Mouse (Mus musculus) liver, embryonic 11.5 days (tissue): ENCODE measurements around the gene Hnf4a. TPM values are rescaled to one million over a fixed set of nuclear protein-coding genes. Genes with fewer than 3 reads are reported as not detected.

ENCODE experiments used
- ATAC-seq: fragments of 200-750 bp; cut with Nextera tagmentation; replicated peaks from 2 replicates; pipeline ENCODE4 v1.8.0; 2017; ENCODE audit warnings: moderate number of reproducible peaks, mild to moderate bottlenecking, moderate TSS enrichment, moderate library complexity; ENCODE audit not compliant: low FRiP score
- DNase-seq: peaks from one replicate; pipeline ENCODE4 v3.0.0-alpha.2; 2017; ENCODE audit warnings: low spot score
- H3K27ac ChIP-seq: fragments of 300-500 bp; sonication (generic); 2 replicates; pipeline ENCODE4 v1.5.1; 2014; ENCODE audit warnings: mild to moderate bottlenecking, low read depth, low read length, control low read depth
- H3K27me3 ChIP-seq: fragments of 300-500 bp; sonication (generic); replicated peaks from 2 replicates; pipeline ENCODE4 v1.6.1; 2014; ENCODE audit warnings: low read length, mixed read lengths; ENCODE audit not compliant: control insufficient read depth, insufficient read depth
- H3K36me3 ChIP-seq: fragments of 300-500 bp; sonication (generic); 2 replicates; pipeline ENCODE4 v1.6.1; 2014; ENCODE audit warnings: mild to moderate bottlenecking, low read length, moderate library complexity, mixed read lengths; ENCODE audit not compliant: control insufficient read depth, insufficient read depth
- H3K4me1 ChIP-seq: fragments of 300-500 bp; sonication (generic); replicated peaks from 2 replicates; pipeline ENCODE4 v1.6.1; 2014; ENCODE audit warnings: low read length, mixed read lengths; ENCODE audit not compliant: control insufficient read depth, insufficient read depth
- H3K4me2 ChIP-seq: fragments of 300-500 bp; sonication (generic); 2 replicates; pipeline ENCODE4 v1.6.1; 2014; ENCODE audit warnings: mild to moderate bottlenecking, control low read depth, moderate library complexity
- H3K4me3 ChIP-seq: fragments of 300-500 bp; sonication (generic); 2 replicates; pipeline ENCODE4 v1.5.1; 2014; ENCODE audit warnings: low read depth, low read length, control low read depth
- H3K9ac ChIP-seq: fragments of 300-500 bp; sonication (generic); 2 replicates; pipeline ENCODE4 v1.6.1; 2014; ENCODE audit warnings: low read depth, low read length, control low read depth
- H3K9me3 ChIP-seq: fragments of 300-500 bp; sonication (generic); 2 replicates; pipeline ENCODE4 v1.6.1; 2016; ENCODE audit warnings: low read length, inconsistent platforms, mixed read lengths; ENCODE audit not compliant: control insufficient read depth
- WGBS: fragments of 180-500 bp; shearing (Covaris S2); extraction: QIAGEN DNeasy Blood & Tissue Kit; methylation state at CpG from one replicate; pipeline ENCODE4 v1.1.7; 2014; 5-methylcytosine and 5-hydroxymethylcytosine counted together
- polyA plus RNA-seq: library from polyadenylated mRNA; unstranded; fragments of >200 nt; fragmentation: Nextera tagmentation; extraction: Ambion mirVana; gene quantifications from 2 replicates; pipeline ENCODE4 v1.2.1, GENCODE M21; 2014

Gene Hnf4a
- polyA plus RNA-seq, 1 experiment from 2014 or later, result 18.9 TPM

DNA sequence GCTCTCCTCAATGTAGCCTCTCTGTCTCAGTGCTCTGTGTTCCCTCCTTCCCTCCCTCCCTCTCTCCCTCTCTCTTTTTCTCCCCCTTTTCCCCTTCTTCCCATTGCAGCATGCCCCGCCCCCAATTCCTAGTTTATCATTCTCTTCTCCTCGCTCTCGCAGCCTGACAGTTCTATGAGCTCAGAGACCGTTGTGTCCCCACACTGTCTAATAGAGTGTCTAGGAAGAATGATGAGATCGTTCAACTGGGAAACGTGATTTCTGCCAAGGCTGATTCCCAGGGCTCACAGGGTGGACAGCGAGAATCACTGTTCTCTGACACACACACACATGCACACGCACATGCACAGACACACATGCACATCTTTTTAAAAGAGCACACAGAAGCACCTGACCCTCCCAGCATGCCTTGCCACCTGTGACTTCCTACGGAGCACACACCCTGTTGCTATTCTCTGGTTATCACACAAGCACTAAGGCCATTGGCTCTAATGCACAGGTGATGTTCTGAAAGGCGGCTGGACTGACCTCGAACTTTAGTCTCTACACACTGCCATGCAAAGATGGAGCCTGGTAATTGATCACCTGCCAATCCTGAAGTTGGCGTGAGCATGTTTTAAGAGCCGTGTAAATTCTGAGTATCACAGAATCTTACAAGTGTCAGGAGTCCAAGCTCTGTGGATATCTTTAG is 54.8 kb downstream of the Hnf4a start:
- 76% methylated on average over 13 of the region's 13 CpGs for WGBS
- no peaks in the 10 kb centered on the region for H3K27me3 ChIP-seq

DNA sequence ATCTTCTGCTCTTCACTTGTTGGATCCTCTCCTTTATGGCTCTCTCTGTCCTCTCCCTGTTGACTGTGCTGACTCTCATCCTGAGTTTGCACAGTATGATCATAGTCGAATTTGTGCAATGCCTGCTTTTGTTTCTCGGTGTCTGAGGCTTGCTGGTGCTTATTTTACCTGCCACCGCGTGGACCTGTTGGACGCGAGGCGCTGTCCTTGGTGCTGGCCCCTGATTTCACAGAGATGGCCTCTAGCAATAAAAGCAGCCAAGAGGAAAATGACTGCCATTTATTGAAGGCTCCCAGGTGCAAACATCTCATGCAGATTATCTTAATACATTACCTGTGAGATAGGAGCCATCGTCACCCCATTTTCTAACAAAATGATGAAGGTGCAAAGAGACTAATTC is 58.0 kb downstream of the Hnf4a start:
- no peaks in the 10 kb centered on the region for H3K36me3 ChIP-seq
- no peak for DNase-seq
- no peaks in the 10 kb centered on the region for H3K9me3 ChIP-seq
- WGBS, result 30% methylated on average over 8 of the region's 8 CpGs
- no peak overlapping the region for H3K4me3 ChIP-seq
- no peak overlapping the region for H3K9ac ChIP-seq
- H3K27me3 ChIP-seq, result no peaks in the 10 kb centered on the region
- H3K4me1 ChIP-seq, result no peaks in the 10 kb centered on the region
- H3K4me2 ChIP-seq, result no peak overlapping the region
- no peak for ATAC-seq
- no peak overlapping the region for H3K27ac ChIP-seq

More for the DNA sequence above, 54.8 kb downstream of the Hnf4a start:
- H3K9me3 ChIP-seq, result no peaks in the 10 kb centered on the region
- ATAC-seq, result no peak
- H3K4me1 ChIP-seq, result 0 out of 2 replicates have a peak, but pooled peaks cover 3% of the 10 kb centered on the region
- H3K4me2 ChIP-seq, result no peak overlapping the region
- H3K36me3 ChIP-seq, result no peaks in the 10 kb centered on the region
- H3K4me3 ChIP-seq, result no peak overlapping the region
- DNase-seq, result no peak
- no peak overlapping the region for H3K27ac ChIP-seq
- H3K9ac ChIP-seq, result no peak overlapping the region

DNA sequence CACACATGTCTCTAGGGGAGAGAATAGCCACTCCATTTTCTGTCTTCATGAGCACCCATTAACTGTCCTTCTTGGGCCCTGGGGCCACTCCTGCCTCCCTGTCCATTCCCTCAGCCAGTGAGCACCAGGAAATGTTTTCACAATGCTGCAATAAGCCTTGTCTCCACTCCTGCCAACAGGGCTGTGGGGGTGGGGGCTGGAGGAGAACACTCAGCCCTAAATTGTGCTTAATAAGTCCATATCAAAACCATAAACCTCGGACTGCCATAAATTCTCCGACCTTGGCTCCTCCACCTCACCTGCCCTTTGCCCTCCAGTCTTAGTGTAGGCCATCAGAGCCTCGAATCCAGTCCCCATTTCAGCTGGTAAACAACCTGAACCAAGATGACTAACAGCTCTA is 67.7 kb downstream of the Hnf4a start:
- no peak for DNase-seq
- ATAC-seq, result no peak
- H3K36me3 ChIP-seq, result no peaks in the 10 kb centered on the region
- WGBS, result 52% methylated on average over 3 of the region's 3 CpGs
- no peaks in the 10 kb centered on the region for H3K9me3 ChIP-seq
- no peak overlapping the region for H3K4me2 ChIP-seq
- H3K4me1 ChIP-seq, result peaks cover 5% of the 10 kb centered on the region
- H3K9ac ChIP-seq, result no peak overlapping the region
- no peak overlapping the region for H3K4me3 ChIP-seq
- no peak overlapping the region for H3K27ac ChIP-seq
- H3K27me3 ChIP-seq, result no peaks in the 10 kb centered on the region

DNA sequence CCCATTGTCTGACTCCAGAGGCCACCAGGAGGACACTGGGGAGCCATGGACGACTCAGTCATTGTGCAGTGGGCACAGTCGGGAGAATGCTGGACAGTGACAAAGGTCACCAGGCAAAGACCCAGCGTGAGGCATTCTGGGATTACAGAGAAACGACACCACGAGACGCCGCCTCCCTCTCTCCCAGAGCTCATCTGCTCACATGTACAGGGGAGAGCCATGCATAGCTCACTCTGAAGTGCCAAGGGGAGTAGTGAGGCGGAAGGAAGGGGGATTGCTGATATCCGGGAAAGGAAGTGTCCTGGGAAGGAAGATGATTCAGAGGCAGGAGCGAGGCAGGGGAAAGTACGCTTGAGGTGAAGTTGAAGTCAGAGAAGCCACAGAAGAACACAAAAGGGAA is 68.6 kb downstream of the Hnf4a start:
- Histone ChIP-seq H3K9me3 (no peaks in the 10 kb centered on the region), H3K4me3 (no peak overlapping the region), H3K4me1 (peaks cover 5% of the 10 kb centered on the region), H3K4me2 (peak overlapping the region; percentile 1; the same call in 1 of the 2 replicates), H3K36me3 (no peaks in the 10 kb centered on the region), H3K9ac (no peak overlapping the region), H3K27ac (no peak overlapping the region), H3K27me3 (no peaks in the 10 kb centered on the region)
- 34% methylated on average over 11 of the region's 11 CpGs for WGBS
- DNase-seq (no peak), ATAC-seq (no peak)

DNA sequence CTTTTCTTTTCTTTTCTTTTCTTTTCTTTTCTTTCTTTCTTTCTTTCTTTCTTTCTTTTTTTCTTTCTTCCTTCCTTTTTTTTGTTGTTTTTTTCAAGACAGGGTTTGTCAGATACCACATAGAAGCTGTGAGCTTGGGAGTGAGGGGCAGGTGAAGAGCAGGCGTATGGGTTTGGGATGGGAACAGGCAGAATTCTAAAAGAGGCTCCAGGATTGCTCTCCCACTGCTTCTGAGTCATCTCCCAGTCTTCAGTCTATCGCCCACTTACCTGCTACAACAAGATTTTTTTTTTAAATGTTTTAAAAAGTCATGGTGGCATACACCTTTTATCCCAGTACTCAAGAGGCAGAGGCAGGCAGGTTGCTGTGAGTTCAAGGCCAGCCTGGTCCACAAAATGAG is 71.4 kb downstream of the Hnf4a start:
- H3K27me3 ChIP-seq, result no peaks in the 10 kb centered on the region
- no peaks in the 10 kb centered on the region for H3K36me3 ChIP-seq
- WGBS, result 80% methylated on average over 2 of the region's 2 CpGs

DNA sequence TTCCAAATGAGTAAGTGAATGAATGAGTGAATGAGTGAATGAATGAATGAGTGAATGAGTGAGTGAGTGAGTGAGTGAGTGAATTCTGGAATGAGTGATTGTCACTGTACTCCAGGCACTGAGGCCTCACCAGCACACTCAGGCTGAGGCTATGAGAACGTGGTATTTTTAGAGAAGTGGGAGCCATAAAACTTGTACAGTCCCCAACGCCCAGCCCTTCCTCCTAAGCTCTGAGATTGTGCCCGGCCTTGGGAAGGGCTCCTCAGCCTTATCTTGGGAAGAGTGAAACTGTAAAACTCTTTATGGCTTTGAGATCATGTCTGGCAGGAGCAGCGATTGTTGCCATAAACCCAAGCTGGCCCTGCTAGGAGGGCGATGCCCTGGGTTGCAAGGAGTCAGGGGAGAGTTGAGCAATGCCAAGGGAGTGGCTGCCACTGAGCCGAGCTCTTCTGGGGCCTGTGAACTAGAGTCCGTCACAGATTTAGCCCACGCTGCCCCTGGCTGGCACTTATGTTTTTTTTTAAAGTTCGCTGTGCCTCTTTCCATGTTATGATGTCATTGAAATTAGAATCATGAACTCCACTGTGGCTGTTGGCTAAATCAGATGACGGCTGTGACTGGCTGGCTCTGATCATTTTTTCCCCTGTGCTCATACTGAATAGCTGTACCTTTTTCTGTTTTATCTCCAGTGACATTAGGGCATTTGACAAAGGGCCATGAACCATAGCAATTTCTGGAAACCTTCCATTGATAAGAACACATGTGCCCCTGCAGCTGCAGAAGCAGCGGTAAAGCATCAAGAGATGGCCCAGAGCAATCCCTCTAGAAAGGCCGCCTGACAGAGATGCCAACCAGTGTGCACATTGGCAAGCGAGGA is 73.7 kb downstream of the Hnf4a start:
- H3K27me3 ChIP-seq, result no peaks in the 10 kb centered on the region
- no peak overlapping the region for H3K9ac ChIP-seq
- WGBS, result 72% methylated on average over 13 of the region's 13 CpGs
- H3K4me2 ChIP-seq, result no peak overlapping the region
- DNase-seq (no peak), ATAC-seq (no peak)
- no peaks in the 10 kb centered on the region for H3K36me3 ChIP-seq
- H3K9me3 ChIP-seq, result no peaks in the 10 kb centered on the region
- no peak overlapping the region for H3K4me3 ChIP-seq
- H3K4me1 ChIP-seq, result peaks cover 2% of the 10 kb centered on the region; the same call in 1 of the 2 replicates
- H3K27ac ChIP-seq, result no peak overlapping the region

More for the DNA sequence above, 71.4 kb downstream of the Hnf4a start:
- Histone ChIP-seq H3K4me3 (no peak overlapping the region), H3K4me1 (peaks cover 5% of the 10 kb centered on the region), H3K9ac (no peak overlapping the region), H3K27ac (no peak overlapping the region), H3K4me2 (no peak overlapping the region), H3K9me3 (no peaks in the 10 kb centered on the region)
- no peak for DNase-seq
- ATAC-seq, result no peak

DNA sequence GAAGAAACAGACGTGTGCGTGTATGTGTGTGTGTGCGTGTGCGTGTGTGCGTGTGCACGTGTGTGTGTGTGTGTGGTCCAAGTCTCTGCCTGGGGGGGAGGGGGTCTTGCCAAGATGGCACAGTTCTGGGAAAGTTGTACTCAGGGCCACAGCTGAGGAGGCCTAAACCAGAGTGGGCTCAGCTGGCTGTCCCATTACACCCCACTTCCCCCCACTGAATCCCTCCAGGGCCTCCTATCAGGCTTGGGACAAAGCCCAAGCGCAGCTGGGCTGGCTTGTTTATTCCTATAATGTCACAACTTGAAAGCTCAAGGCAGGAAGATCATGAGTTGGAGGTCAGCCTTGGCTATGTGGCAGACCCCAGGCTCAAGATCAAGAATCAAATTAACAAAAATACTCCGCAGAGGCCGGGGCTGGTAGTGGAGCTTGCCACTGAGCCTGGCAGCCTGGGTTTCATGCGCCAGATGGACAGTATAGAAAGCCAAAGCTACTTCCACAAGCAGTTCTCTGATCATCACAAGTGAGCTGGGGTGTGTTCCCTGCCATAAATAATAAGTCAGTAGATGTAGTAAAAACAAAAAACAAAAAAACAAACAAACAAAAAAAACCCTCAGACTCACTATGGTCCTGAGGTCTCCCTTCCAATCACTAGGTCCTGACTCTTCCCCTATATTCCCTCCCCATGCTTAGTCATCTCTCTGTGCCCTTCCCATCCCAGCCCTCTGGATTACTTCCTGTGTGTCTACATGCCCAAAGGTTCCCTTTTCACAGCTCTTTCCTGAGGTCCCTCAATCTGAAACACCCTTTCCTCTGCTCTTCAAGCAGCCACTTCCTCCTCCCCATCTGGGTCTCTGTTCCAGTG is 76.8 kb downstream of the Hnf4a start:
- no peaks in the 10 kb centered on the region; the same call in 1 of the 2 replicates for H3K4me1 ChIP-seq
- H3K9ac ChIP-seq, result no peak overlapping the region
- H3K9me3 ChIP-seq, result no peaks in the 10 kb centered on the region
- no peak overlapping the region for H3K4me3 ChIP-seq
- no peak overlapping the region for H3K4me2 ChIP-seq
- no peak for ATAC-seq
- no peak overlapping the region for H3K27ac ChIP-seq
- no peaks in the 10 kb centered on the region for H3K27me3 ChIP-seq
- whole genome bisulfite sequencing, result 93% methylated on average over 10 of the region's 10 CpGs
- DNase-seq, result no peak
- H3K36me3 ChIP-seq, result no peaks in the 10 kb centered on the region

DNA sequence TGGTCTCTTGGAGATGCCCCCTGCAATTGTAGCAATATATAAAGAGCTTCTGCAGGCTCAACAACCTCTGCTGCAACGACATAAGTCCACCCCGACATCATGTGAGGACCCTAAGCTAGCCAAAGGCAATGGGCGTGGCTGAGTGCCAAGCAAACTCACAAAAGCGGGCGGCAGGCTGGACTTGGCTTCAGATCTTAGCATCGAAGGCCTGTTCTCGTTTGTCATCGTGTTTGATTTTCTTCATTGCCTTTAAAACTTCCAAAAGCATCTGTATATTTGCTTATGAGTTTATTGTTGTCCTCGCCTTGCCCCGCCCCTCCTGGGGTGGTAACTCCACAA is 77.4 kb downstream of the Hnf4a start:
- H3K9ac ChIP-seq, result no peak overlapping the region
- H3K4me3 ChIP-seq, result no peak overlapping the region
- H3K4me2 ChIP-seq, result no peak overlapping the region
- ATAC-seq, result no peak
- no peaks in the 10 kb centered on the region for H3K27me3 ChIP-seq
- 85% methylated on average over 10 of the region's 10 CpGs for WGBS
- H3K4me1 ChIP-seq, result no peaks in the 10 kb centered on the region; the same call in 1 of the 2 replicates
- H3K27ac ChIP-seq, result no peak overlapping the region
- no peaks in the 10 kb centered on the region for H3K9me3 ChIP-seq
- DNase-seq, result no peak
- H3K36me3 ChIP-seq, result no peaks in the 10 kb centered on the region
